Mouse (Mus musculus): ENCODE measurements at regions not wholly inside any gene's neighbourhood (a gene's known extent, or its start where the extent isn't known, plus 50 kb on each side); places are given as distances from the start of the nearest gene placed in this dataset.

DNA sequence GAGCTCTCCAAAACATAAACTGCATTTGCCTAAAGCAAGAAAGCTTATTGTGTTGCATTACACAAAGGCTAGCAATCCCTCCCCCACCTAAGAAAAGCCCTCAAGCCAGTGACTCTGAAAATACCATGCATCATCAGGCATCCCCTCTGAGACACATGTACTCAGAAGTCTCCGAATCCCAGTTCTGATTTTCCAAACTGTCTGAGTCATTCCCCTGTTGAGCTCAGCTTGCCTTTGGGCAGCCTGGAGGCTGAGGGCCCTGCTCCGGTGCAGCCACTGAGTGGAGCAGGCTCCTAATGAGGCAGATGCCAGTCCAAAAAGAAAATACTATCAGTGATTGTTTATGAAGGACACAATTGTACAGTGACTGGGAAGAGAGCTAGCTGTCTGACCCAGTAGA, 507.5 kb upstream of the Cdh11 start:
- TF ChIP-seq POLR2A (IDR thresholded peaks at IDR 0.05; ENCODE audit: insufficient read depth, low read depth, low read length) (no peak), CTCF (IDR thresholded peaks at IDR 0.05) (no peak), EP300 (IDR thresholded peaks at IDR 0.05; ENCODE audit: insufficient read depth, low read depth, low read length) (no peak)

All from heart, adult 2 months (tissue).